Mouse (Mus musculus) G1E (cell line): Measurements from ENCODE around the gene Dhx8.

Source experiments
- CTCF ChIP-seq: IDR thresholded peaks from 2 replicates; pipeline ENCODE4 v1.5.1; 2012; ENCODE audit warnings: low read depth, low read length, inconsistent platforms, mixed read lengths
- GATA1 ChIP-seq: IDR thresholded peaks from 2 replicates; pipeline ENCODE4 v1.6.1; 2012; ENCODE audit warnings: borderline replicate concordance, low read length, inconsistent platforms, mixed read lengths

DNA sequence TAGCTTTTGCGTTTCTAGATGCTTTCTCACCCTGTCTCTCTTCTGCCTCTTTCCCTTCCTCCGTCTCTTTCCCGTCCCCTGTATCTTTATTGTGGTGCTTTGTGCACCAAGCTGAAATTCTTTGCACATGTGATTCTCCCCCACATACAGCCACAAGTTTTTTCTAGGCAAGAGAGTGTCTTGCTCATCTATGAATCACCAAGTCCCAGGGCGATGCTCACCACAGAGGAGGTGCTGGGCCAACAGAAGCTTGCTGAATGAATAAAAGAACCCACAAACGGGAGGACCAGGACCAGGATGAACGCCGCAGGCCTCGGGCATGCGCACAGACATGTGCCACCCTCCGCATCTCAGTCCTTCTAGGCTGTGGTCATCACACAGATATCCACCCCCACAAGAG lies 74.5 kb downstream of the Dhx8 start:
- TF ChIP-seq CTCF, result no peak
- TF ChIP-seq GATA1, result no peak
